Mouse (Mus musculus) myocyte (in vitro differentiated cells): ENCODE measurements around the gene Fam217b. TPM values are rescaled to one million over a fixed set of nuclear protein-coding genes. Genes with fewer than 3 reads are reported as not detected.

Source experiments
- H3K27me3 ChIP-seq: one replicate; pipeline ENCODE4 v1.6.1; 2011; ENCODE audit not compliant: control insufficient read depth, insufficient read depth, insufficient read length
- H3K36me3 ChIP-seq: one replicate; pipeline ENCODE4 v1.6.1; 2011; ENCODE audit not compliant: control insufficient read depth, insufficient read depth
- H3K4me2 ChIP-seq: one replicate; pipeline ENCODE4 v1.6.1; 2011; ENCODE audit warnings: low read depth, control low read depth
- H3K4me3 ChIP-seq: one replicate; pipeline ENCODE4 v1.5.1; 2011; ENCODE audit warnings: mild to moderate bottlenecking, control low read depth, moderate library complexity
- H3K79me2 ChIP-seq: one replicate; pipeline ENCODE4 v1.6.1; 2011; ENCODE audit not compliant: control insufficient read depth, insufficient read depth
- H3ac ChIP-seq: one replicate; pipeline ENCODE4 v1.6.1; 2011; ENCODE audit not compliant: control insufficient read depth, insufficient read length
- CEBPB ChIP-seq: IDR thresholded peaks from 2 replicates; pipeline ENCODE4 v1.6.1; 2011; ENCODE audit warnings: mild to moderate bottlenecking, moderate library complexity; ENCODE audit not compliant: poor library complexity, insufficient read depth, severe bottlenecking
- E2F4 ChIP-seq: IDR thresholded peaks from one replicate; pipeline ENCODE4 v1.6.1; 2011; ENCODE audit warnings: mild to moderate bottlenecking, control low read depth, moderate library complexity; ENCODE audit not compliant: insufficient read depth
- MAX ChIP-seq: IDR thresholded peaks from one replicate; pipeline ENCODE4 v1.6.1; 2011; ENCODE audit warnings: low read depth, mild to moderate bottlenecking, control low read depth
- MYOD1 ChIP-seq, 3 experiments: IDR thresholded peaks; one replicate each; pipeline ENCODE4 v1.6.1; 2011; ENCODE audit warnings: control low read depth in 2 of 3, low read depth in 2 of 3, mild to moderate bottlenecking in 2 of 3, moderate library complexity in 1 of 3; ENCODE audit not compliant: insufficient read length in 2 of 3, control insufficient read depth in 1 of 3
- MYOG ChIP-seq, 3 experiments: IDR thresholded peaks; one replicate each; pipeline ENCODE4 v1.6.1; 2011; ENCODE audit warnings: control low read depth in 2 of 3, low read depth in 2 of 3, mild to moderate bottlenecking in 2 of 3; ENCODE audit not compliant: insufficient read length in 2 of 3, control insufficient read depth in 1 of 3, insufficient read depth in 1 of 3
- POLR2A ChIP-seq: IDR thresholded peaks from one replicate; pipeline ENCODE4 v1.6.1; 2011; ENCODE audit warnings: low read depth, mild to moderate bottlenecking, control low read depth, moderate library complexity; ENCODE audit not compliant: insufficient read length
- POLR2AphosphoS2 ChIP-seq: IDR thresholded peaks from one replicate; pipeline ENCODE4 v1.6.1; 2011; ENCODE audit warnings: low read depth, control low read depth; ENCODE audit not compliant: insufficient read length
- REST ChIP-seq: IDR thresholded peaks from one replicate; pipeline ENCODE4 v1.6.1; 2011; ENCODE audit warnings: mild to moderate bottlenecking, control low read depth, moderate library complexity; ENCODE audit not compliant: insufficient read depth, insufficient read length
- SRF ChIP-seq: IDR thresholded peaks from one replicate; pipeline ENCODE4 v1.6.1; 2011; ENCODE audit warnings: low read depth; ENCODE audit not compliant: control insufficient read depth, insufficient read length
- TCF12 ChIP-seq: IDR thresholded peaks from one replicate; pipeline ENCODE4 v1.6.1; 2011; ENCODE audit warnings: mild to moderate bottlenecking, control low read depth; ENCODE audit not compliant: poor library complexity, insufficient read depth, severe bottlenecking
- TCF3 ChIP-seq: IDR thresholded peaks from one replicate; pipeline ENCODE4 v1.6.1; 2011; ENCODE audit warnings: low read depth, control low read depth; ENCODE audit not compliant: insufficient read length
- USF1 ChIP-seq: IDR thresholded peaks from one replicate; pipeline ENCODE4 v1.6.1; 2011; ENCODE audit warnings: low read depth, mild to moderate bottlenecking, control low read depth, moderate library complexity
- polyA plus RNA-seq: library from polyadenylated mRNA; unstranded; fragments of >200 nt; fragmentation: generic; extraction: Trizol; gene quantifications from one replicate; pipeline ENCODE4 v1.2.1, GENCODE M21; 2012; ENCODE audit warnings: missing spikeins

The Fam217b gene
- polyA plus RNA-seq, 1 experiment, result 0.01 TPM

GRCm38 (mm10) chr2:178471546-178472480 lies 57.5 kb downstream of the Fam217b start:
- Histone ChIP-seq H3K27me3 (no peaks in the 10 kb centered on the region), H3K4me3 (no peak overlapping the region), H3K79me2 (no peaks in the 10 kb centered on the region), H3ac (no peak overlapping the region), H3K36me3 (no peaks in the 10 kb centered on the region), H3K4me2 (no peak overlapping the region)
- TF ChIP-seq MYOG (IDR thresholded peaks at IDR 0.05; ENCODE audit: control insufficient read depth in 1 of 3, insufficient read depth in 1 of 3, insufficient read length in 2 of 3, low read depth in 2 of 3) (no peak), MAX (no peak), TCF3 (no peak), CEBPB (no peak), REST (no peak)

GRCm38 (mm10) chr2:178473916-178474315 lies 59.6 kb downstream of the Fam217b start:
- H3K36me3 ChIP-seq, result no peaks in the 10 kb centered on the region
- H3K79me2 ChIP-seq, result no peaks in the 10 kb centered on the region
- no peak overlapping the region for H3K4me3 ChIP-seq
- no peak overlapping the region for H3K4me2 ChIP-seq
- no peak overlapping the region for H3ac ChIP-seq
- TF ChIP-seq POLR2AphosphoS2 (no peak), MYOG (IDR thresholded peaks at IDR 0.05; ENCODE audit: control insufficient read depth in 1 of 3, insufficient read depth in 1 of 3, insufficient read length in 2 of 3, low read depth in 2 of 3) (no peak), CEBPB (no peak), POLR2A (no peak), MAX (no peak), TCF3 (no peak), E2F4 (no peak), MYOD1 (IDR thresholded peaks at IDR 0.05; ENCODE audit: control insufficient read depth in 1 of 3, insufficient read length in 2 of 3, low read depth in 2 of 3) (no peak), REST (no peak), SRF (no peak), TCF12 (no peak), USF1 (no peak)
- H3K27me3 ChIP-seq, result no peaks in the 10 kb centered on the region

Other genes starting within 250 kb of the Fam217b start
- gene Sycp2, start 6.8 kb upstream of the Fam217b start, polyA plus RNA-seq, result not detected
- not detected for gene Ppp1r3d, start 52 bp upstream of the Fam217b start, polyA plus RNA-seq
- not detected for gene Cdh26, start 16.0 kb downstream of the Fam217b start, polyA plus RNA-seq